Mouse (Mus musculus) neural tube, embryonic 14.5 days (tissue): Measurements from ENCODE around the gene Gm28051. TPM values are rescaled to one million over a fixed set of nuclear protein-coding genes. Genes with fewer than 3 reads are reported as not detected.

ENCODE experiments used
- ATAC-seq: fragments of 200-750 bp; cut with Nextera tagmentation; 2 replicates; pipeline ENCODE4 v1.8.0; 2017; ENCODE audit warnings: low read depth, mild to moderate bottlenecking, moderate TSS enrichment, moderate library complexity
- H3K27ac ChIP-seq: fragments of 300-500 bp; sonication (generic); 2 replicates; pipeline ENCODE4 v1.5.1; 2014; ENCODE audit warnings: low read depth, mild to moderate bottlenecking, control low read depth, low read length, moderate library complexity, mixed read lengths
- H3K27me3 ChIP-seq: fragments of 300-500 bp; sonication (generic); 2 replicates; pipeline ENCODE4 v1.6.1; 2014; ENCODE audit warnings: low read length; ENCODE audit not compliant: control insufficient read depth, insufficient read depth
- H3K36me3 ChIP-seq: fragments of 300-500 bp; sonication (generic); 2 replicates; pipeline ENCODE4 v1.6.1; 2014; ENCODE audit warnings: low read length, mixed read lengths; ENCODE audit not compliant: control insufficient read depth, insufficient read depth
- H3K4me1 ChIP-seq: fragments of 300-500 bp; sonication (generic); 2 replicates; pipeline ENCODE4 v1.6.1; 2014; ENCODE audit warnings: low read length; ENCODE audit not compliant: control insufficient read depth, insufficient read depth
- H3K4me2 ChIP-seq: fragments of 300-500 bp; sonication (generic); 2 replicates; pipeline ENCODE4 v1.6.1; 2014; ENCODE audit warnings: mild to moderate bottlenecking, low read depth, low read length, control low read depth
- H3K4me3 ChIP-seq: fragments of 300-500 bp; sonication (generic); 2 replicates; pipeline ENCODE4 v1.5.1; 2014; ENCODE audit warnings: low read depth, low read length, control low read depth, mixed read lengths
- H3K9ac ChIP-seq: fragments of 300-500 bp; sonication (generic); replicated peaks from 2 replicates; pipeline ENCODE4 v1.6.1; 2014; ENCODE audit warnings: low read depth, mild to moderate bottlenecking, control low read depth, low read length, mixed read lengths
- H3K9me3 ChIP-seq: fragments of 300-500 bp; sonication (generic); 2 replicates; pipeline ENCODE4 v1.6.1; 2016; ENCODE audit warnings: low read length; ENCODE audit not compliant: control insufficient read depth
- WGBS: fragments of 180-500 bp; shearing (Covaris S2); extraction: QIAGEN DNeasy Blood & Tissue Kit; methylation state at CpG from one replicate; pipeline ENCODE4 v1.1.7; 2014; 5-methylcytosine and 5-hydroxymethylcytosine counted together
- microRNA counts: library from miRNA; unstranded; fragments of <30 nt; microRNA quantifications from one replicate; lab custom pipeline; 2016
- microRNA-seq: library from miRNA; unstranded; fragments of <30 nt; microRNA quantifications from one replicate; pipeline ENCODE4, GENCODE M21; 2016
- polyA plus RNA-seq: library from polyadenylated mRNA; unstranded; fragments of >200 nt; fragmentation: Nextera tagmentation; extraction: Ambion mirVana; gene quantifications from 2 replicates; pipeline ENCODE4 v1.2.1, GENCODE M21; 2014

Gene Gm28051
- polyA plus RNA-seq, 1 experiment from 2014 or later: not detected

DNA sequence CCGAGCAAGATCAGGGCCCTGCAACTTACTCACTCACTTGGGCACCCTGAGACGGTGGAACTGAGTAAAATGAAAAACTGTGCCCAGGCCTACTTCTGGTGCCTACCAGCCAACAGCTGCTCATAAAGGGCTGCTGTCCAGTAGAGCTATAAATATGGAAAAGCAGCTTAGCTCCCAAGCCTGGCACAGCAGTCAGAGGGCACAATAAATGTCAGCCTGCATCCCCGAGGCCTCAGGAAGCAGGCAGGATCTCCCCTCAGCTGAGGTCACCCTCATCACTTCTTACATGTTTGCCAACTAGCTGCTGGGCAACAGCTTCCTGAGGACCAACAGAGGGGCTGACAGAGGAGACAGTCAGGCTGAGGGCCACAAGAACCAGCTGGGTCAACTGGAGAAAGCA is 80.5 kb downstream of the Gm28051 start:
- H3K27me3 ChIP-seq: no peaks in the 10 kb centered on the region
- H3K4me3 ChIP-seq: no peak overlapping the region
- WGBS: 76% methylated on average over 3 of the region's 3 CpGs
- no peak for ATAC-seq
- H3K4me1 ChIP-seq: no peaks in the 10 kb centered on the region
- no peak overlapping the region for H3K27ac ChIP-seq
- no peak overlapping the region for H3K9ac ChIP-seq
- H3K36me3 ChIP-seq: no peaks in the 10 kb centered on the region
- H3K9me3 ChIP-seq: no peaks in the 10 kb centered on the region
- no peak overlapping the region for H3K4me2 ChIP-seq

DNA sequence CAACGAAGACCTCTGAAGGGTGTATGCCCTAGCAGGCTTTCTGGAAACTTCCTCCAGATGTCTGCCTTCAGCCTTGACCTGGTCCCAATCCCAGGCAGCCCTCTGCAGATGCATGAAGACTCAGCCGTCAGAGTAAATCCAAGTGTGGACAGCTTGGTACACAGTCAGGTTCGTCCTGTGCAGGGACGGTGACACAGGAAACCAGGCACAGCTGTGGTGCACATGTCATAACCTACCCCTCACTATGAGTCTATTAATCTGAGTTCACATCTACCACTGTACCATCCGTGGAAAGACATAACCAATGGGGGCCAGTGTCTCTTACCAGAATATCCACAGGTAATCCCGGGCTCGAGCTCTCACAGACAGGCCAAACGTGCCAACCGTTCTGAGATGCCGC is 83.0 kb downstream of the Gm28051 start:
- Histone ChIP-seq H3K4me1 (0 out of 2 replicates have a peak, but pooled peaks cover 5% of the 10 kb centered on the region), H3K9me3 (no peaks in the 10 kb centered on the region), H3K4me3 (no peak overlapping the region), H3K9ac (no peak overlapping the region), H3K27ac (no peak overlapping the region), H3K36me3 (no peaks in the 10 kb centered on the region), H3K4me2 (no peak overlapping the region), H3K27me3 (no peaks in the 10 kb centered on the region)
- no peak for ATAC-seq
- 91% methylated on average over 10 of the region's 10 CpGs for WGBS

DNA sequence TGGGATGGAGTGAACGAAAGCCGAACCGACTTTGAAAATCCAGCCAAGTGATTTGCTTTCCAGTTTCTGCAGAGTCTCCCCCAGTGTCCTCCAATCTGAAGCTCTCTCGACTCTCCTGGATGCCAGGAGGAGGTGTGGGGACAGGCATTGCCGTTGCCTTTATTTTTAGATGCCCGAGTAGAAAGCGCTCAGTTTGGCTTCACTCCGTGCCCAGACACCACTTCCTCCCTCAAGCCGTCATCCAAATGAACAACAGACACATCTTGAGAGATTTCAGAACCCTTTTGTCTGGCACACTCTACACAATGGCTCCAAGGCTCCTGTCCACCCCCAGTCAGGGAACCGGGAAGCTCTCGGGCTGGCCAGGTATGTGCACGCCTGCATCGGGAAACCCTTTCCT is 83.4 kb downstream of the Gm28051 start:
- Histone ChIP-seq H3K27ac (no peak overlapping the region), H3K4me3 (no peak overlapping the region), H3K9ac (no peak overlapping the region), H3K27me3 (no peaks in the 10 kb centered on the region), H3K4me1 (0 out of 2 replicates have a peak, but pooled peaks cover 5% of the 10 kb centered on the region), H3K36me3 (no peaks in the 10 kb centered on the region), H3K4me2 (no peak overlapping the region), H3K9me3 (no peaks in the 10 kb centered on the region)
- WGBS: 96% methylated on average over 13 of the region's 13 CpGs
- no peak for ATAC-seq

DNA sequence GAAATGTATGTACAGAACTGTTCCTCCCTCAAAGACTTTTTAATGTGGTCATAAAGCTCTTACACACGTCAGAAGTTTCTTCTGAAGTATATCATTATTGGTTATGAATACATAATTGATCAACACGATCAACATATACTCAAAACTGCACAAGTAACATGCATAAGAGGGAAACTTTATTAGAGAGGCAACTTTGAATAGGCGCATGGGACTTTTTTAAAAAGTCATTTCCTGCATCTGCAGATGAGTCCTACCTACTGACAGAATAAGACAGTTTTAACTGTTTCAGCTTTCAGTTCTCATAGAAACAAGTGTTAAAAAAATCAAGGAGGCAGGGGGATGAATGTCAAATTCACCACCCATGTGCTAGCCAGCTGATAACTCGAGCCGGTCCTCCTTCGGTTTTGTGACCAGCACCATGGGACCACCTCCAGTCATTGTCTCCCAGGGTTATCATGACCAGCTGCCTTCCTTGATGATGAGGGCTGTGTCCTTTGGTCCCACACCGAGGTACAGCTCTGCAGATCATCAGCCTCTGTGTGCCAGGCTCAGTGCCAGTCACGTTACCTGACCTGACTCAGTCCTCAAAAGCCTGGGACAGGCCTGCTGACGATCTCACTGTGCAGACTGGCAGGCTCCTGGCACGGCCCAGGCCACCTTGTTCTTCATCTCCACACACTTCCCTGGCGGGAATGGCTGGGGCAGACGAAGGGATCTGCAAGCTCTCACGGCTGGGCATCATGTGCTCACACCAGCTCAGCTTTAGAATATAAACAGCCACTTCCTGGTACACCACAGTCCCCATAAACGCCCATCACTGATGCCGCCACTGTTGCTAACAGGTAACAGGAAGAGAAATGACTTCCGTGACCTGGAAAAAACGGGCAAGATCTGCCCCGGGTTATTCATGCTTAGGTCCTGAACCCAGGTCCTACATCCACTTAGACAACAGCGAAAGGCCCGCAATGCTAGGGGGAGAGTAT is 84.4 kb downstream of the Gm28051 start:
- Histone ChIP-seq H3K4me2 (no peak overlapping the region), H3K27ac (no peak overlapping the region), H3K36me3 (no peaks in the 10 kb centered on the region), H3K9ac (no peak overlapping the region), H3K9me3 (no peaks in the 10 kb centered on the region), H3K4me3 (no peak overlapping the region), H3K27me3 (no peaks in the 10 kb centered on the region), H3K4me1 (0 out of 2 replicates have a peak, but pooled peaks cover 5% of the 10 kb centered on the region)
- WGBS: 92% methylated on average over 20 of the region's 20 CpGs
- ATAC-seq: no peak

DNA sequence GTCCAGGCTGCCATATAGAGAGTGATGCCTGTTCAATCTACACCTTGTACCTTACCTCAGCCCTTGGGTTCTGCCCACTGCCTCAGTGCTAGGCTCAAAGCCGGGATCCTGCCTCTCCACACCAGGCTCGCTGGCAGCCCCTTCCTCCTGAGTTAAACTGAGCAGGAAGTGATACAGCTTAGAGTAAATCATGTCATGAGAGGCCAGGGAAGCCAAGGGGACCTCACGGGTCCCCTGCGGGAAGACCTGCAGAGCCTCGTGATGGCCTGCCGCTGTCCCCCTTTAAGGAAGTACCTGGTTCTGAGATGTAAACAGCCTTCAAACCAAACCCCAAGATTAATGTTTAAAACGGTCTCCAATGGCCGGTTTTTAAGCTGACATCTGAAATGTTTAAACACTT is 85.4 kb downstream of the Gm28051 start:
- ATAC-seq: no peak
- H3K27me3 ChIP-seq: no peaks in the 10 kb centered on the region
- no peak overlapping the region for H3K4me2 ChIP-seq
- no peaks in the 10 kb centered on the region for H3K36me3 ChIP-seq
- H3K9me3 ChIP-seq: no peaks in the 10 kb centered on the region
- no peak overlapping the region for H3K4me3 ChIP-seq
- H3K9ac ChIP-seq: no peak overlapping the region
- no peak overlapping the region for H3K27ac ChIP-seq
- WGBS: 73% methylated on average over 8 of the region's 8 CpGs
- 0 out of 2 replicates have a peak, but pooled peaks cover 5% of the 10 kb centered on the region for H3K4me1 ChIP-seq

DNA sequence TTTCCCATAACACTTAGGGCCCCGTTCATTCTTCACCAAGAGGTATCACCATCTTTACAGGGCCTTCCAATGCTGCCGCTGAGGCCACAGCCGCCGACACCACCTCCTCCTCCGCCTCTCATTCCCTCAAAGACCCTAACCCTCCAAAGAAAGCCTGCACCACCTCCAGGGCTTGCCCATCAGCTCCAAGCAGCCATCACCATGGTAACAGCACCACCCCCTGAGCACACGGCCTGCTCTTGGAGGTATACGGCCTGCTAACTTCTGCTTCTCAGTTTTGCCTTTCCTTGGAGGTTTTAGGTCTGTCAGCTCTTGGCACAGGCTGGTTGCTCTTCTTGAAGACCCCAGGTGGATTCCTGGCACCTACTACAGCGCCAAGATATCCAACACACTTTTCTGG is 86.7 kb downstream of the Gm28051 start:
- Histone ChIP-seq H3K27me3 (no peaks in the 10 kb centered on the region), H3K36me3 (no peaks in the 10 kb centered on the region), H3K4me3 (no peak overlapping the region), H3K9ac (no peak overlapping the region), H3K4me1 (0 out of 2 replicates have a peak, but pooled peaks cover 5% of the 10 kb centered on the region), H3K4me2 (no peak overlapping the region), H3K27ac (no peak overlapping the region), H3K9me3 (no peaks in the 10 kb centered on the region)
- ATAC-seq: no peak; the same call in 1 of the 2 replicates
- 38% methylated on average over 8 of the region's 8 CpGs for WGBS

MicroRNA genes within 50 kb of the gene (microRNA counts, 519-probe panel; counts per million panel counts)
- not detected for microRNA mmu-miR-1936 (lab: Ali Mortazavi, UCI)

Small RNAs within 50 kb of the gene (microRNA-seq; reads per million reads assigned to microRNA genes)
- gene Mir1936: not detected

Other genes starting within 250 kb of the Gm28051 start
- gene Chga, start 202.8 kb downstream of the Gm28051 start, polyA plus RNA-seq: 126 and 150 TPM in 2 replicates
- 34.8 and 40.6 TPM in 2 replicates for gene Itpk1, start 52.8 kb downstream of the Gm28051 start, polyA plus RNA-seq
- 68.8 and 81.1 TPM in 2 replicates for gene Moap1, start 14.1 kb downstream of the Gm28051 start, polyA plus RNA-seq
- 12.4 and 12.6 TPM in 2 replicates for gene Tmem251, start 14.0 kb downstream of the Gm28051 start, polyA plus RNA-seq
- gene Gon7, start within 50 bp of the Gm28051 start, polyA plus RNA-seq: 46.9 and 54.2 TPM in 2 replicates
- 43.5 and 47.1 TPM in 2 replicates for gene Ubr7, start 202 bp upstream of the Gm28051 start, polyA plus RNA-seq
- gene Gm20604, start 907 bp upstream of the Gm28051 start, polyA plus RNA-seq: 50.7 and 57.1 TPM in 2 replicates
- 15.1 and 18.0 TPM in 2 replicates for gene Btbd7, start 120.7 kb upstream of the Gm28051 start, polyA plus RNA-seq
- gene Cox8c, start 141.6 kb upstream of the Gm28051 start, polyA plus RNA-seq: not detected in 2 replicates
- 11.4 and 15.6 TPM in 2 replicates for gene Unc79, start 191.1 kb upstream of the Gm28051 start, polyA plus RNA-seq